Mouse (Mus musculus) forelimb bud, embryonic 11.5 days (tissue): Measurements from ENCODE around the gene Syt5.

Experiments used
- DNase-seq: peaks from one replicate; pipeline ENCODE4 v3.0.0-alpha.2; 2012; ENCODE audit warnings: low read depth, low spot score

Gene Syt5

DNA sequence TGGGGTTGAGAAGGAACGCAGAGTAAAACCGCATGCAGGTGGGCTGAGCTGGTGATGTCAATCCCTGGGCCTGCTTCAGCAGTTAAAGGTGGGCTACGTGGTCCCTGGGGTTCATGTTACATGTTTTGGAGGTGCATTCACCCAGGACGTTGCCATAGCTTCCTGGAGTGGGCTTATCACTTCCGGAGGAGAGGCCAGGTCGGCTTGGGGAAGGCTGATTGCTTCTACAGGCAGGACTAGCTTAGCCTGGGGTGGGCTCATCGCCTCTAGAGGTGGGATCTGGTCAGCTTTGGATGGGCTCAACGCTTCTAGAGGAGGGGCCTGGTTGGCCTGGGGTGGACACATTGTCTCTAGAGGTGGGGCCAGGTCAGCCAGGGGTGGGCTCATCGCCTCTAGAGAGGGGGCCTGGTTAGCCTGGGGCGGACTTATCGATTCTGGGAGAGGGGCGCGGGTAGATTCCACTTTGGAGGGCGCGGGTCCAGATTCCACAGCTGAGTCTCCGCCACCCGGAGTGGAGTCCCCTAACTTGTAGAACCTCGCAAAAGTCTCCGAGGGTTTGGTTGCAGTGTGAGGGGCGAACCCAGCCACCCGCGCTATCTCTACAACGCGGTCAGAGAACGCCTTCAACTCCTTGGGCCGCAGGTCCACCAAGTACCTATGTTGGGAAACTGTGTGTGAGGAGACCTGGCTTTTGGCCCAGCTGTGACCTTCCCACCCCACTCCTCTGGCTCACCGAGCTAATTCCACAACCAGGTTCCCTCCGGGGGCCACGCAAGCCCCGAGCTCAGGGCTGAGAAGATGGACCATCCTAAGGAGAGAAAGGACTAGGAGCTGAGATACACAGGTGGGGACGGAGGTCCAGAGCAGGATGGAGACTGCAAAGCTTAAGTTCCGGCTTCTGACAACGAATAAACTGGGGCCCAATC, 23.9 kb downstream of the Syt5 start:
- no peak for DNase-seq

DNA sequence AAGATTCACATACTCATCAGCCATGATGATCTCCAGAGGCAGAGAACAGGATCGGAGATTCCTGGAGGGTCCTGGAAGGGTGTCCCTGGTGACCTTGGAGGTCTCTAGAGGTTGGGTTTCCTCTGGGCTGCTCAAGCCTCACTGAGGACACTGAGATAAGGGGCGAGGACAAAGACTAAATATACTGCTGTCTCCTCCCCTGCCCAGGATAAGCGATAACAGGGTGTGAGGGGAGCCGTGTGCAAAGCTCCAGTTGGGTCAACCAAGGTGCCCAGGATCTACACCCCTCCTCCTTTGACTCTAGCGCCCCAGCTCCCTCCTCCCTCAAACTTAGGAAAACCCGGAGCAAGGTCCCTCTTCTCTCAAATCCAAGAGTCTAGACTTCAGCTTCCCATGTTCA, 25.0 kb downstream of the Syt5 start:
- DNase-seq = no peak

DNA sequence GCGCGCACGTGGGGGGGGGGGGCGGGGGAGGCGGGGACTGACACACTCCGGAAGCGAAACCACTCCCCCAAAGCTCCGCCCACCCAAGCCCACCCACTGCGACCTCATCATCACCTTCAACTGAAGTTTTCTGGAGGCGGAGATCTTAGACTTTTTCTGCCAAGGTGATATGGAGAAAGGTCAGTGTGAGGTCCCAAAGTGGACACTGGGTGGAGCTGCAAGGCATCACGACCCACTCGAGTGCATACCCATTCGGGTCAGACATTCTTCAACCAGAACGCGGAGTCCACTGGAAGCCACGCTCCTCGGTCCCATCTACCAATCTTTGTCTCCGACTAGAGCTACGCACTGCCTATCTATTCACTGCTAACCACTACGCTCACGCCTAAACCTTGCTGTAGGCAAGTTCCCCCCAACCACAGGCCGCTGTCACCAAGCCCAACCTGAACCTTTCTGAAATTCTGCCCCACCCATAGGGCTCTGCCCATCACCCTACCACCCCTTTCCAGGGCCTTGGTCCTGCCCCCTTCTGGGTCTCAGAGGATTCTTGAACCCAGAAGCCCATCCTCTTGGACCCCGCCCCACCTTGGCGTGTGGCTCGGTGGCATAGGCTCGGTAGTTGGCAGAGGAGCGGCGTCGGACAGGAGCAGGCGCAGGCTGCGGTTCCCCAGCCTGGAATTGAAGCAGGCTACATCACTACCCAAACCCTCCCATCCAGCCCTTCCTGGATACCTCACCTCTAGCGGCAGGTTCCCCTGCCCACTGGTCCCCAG, 25.9 kb downstream of the Syt5 start:
- DNase-seq = no peak

DNA sequence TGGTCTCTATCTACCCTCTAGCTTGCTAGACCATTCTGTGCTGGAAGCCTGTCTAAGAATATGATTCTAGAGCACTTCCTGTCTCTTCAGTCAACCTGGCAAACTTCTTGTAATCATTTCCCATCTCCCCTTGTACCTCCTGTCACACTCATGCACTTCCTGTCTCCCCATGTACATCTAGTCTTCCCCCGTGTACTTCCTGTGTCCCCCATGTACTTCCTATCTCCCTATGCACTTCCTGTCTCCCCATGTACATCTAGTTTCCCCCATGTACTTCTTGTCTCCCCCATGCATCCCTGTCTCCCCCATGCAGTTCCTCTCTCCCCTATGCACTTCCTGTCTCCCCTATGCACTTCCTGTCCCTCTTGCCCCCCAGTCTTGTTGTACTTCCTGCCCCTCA, 28.9 kb downstream of the Syt5 start:
- no peak for DNase-seq

DNA sequence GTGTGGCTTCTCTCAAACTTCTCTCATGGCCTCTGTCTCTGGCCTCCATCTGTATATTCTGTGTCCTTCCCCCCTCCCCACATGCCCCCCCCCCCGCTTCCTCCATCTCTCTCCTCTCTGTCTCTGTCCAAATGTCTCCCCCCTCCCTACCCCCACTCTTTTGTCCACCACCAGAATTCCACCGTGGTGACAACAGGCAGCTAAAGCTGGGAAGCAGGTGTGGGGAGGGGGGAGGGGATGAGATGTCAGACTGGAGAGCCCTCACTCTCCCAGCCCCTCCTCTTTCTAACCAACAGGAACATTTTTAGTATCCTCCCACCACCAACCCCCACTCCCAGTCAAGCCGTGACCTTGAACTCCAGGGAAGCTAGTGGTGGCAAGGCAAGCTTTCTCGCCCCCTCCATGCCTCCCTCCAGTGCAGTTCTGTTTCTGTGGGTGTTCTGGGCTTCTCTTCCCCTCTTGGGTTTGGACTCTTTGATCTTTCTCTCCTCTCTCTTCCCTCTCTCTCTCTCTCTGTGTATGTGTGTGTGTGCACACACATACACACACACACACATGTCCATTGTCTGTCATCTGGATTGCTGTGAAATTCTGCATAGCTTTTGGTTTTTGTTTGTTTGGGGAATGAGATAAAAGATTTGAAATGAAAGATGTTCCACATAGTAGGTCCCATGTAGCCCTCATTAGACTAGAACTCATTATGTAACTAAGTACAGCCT, 30.9 kb downstream of the Syt5 start, which contains the start of gene Tnnt1:
TSS of gene Tnnt1 (minus strand) at position 51 of the 719 bp plus-strand sequence.
- DNase-seq = no peak

DNA sequence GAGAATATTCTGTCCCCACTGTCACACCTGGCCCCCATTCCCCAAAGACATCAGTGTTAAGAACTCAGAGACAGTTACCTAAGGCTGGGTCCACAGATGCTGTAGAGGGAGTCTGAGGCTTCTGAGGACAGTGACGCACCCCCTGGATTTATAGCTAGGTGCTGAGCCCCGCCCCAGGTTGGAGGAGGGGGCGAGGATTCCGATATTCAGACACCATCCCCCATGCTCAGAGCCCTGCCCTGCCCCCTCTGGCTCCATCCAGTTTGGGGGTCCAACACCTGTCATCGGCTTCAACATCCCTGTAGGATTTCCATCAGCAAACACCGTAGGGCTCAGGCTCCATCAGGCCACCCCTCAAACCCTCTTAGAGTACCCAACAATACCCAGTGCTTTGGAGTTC, 31.5 kb downstream of the Syt5 start:
- DNase-seq = no peak

DNA sequence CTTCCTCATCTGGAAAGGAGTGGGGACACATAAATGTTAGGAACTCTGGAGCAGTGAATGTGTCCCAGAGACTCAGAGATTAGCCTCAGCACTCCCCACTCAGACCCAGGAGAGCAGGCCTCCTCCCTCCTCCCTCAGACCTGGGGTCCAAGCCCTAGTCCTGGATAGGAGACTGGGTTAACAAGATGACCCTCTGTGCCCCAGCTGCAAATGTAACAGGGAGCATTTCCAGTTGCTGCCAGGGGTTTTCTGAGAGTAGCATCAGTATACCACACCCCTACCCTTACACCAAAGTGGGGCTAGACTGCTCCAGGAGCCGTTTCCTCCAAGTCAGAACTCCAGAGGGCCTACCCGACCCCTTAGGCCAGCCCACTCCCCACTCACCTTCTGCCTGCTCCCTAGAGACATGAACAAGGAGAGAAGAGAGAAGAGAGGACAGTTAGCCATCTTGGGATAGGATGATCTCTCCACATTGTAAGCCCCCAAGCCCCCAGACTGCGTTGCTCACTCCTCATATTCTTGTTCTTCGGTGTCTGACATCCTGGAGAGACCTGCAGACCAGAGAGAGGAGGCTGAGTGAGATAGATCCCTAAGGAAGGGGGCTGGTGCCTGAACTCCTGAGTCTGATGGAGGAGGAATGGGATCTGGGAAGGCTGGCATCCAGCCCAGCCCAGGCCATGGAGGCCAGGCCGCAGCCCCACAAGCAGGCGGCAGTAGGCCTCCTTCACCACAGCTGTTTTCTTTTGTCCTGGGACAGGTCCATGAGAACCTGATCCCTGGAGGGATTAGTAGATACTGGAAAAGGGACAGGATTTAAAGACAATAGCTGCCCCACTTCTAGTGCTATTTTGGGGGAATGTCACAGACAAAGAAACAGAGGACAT, 33.3 kb downstream of the Syt5 start:
- no peak for DNase-seq

DNA sequence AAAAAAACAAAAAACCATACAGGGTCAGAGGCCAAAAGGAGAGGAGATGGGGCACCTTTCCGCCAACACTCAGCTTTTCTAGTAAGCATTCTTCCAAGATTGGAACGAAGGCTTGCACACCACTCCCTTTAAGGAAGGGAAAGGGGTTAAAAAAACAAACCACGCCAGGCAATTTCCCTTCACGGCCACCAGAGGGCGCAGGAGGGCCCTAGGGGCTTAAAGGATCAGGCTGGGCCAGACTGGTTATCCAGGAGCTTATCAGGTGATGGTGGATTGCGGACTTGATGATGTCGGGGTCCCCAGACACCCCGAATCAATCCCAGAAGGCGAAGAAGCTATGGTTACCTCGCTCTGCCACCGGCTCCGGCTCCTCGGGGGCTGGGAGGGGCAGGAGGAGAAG, 34.1 kb downstream of the Syt5 start:
- peak; percentile 61 for DNase-seq

DNA sequence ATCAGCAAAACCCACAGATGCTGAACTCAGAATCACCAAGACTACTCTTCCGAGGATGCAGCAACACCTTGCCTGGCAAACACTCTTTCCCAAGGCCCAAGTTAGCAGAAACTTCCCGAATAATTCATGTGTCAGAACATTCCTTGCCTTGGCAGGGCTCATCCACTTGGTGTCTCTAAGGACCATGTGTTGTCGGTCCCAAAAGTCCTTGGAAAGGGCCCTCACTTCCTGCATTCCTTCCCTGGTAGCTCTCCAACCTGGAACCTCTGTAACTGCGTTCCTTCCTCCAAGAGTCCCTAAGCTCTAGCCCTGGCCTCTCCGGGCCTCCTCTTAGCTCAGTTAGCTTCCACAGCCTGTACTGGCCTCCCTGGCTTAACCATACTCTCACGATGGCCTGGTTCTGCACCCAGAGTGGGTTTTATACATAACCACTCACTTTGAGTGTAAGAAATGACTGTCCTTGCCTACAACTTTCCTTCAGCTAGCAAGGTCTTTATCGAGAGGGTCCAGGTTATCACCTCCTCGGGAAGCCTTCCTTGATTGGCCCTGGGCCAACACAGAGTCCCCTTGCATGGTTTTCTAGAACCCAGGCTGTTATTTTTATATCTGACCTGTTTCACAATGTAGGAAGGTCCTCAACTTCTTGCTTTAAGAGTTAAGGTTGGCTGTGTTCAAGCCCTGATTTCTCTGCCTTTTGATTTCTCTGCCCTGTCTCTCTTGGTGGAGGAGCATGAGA, 35.7 kb downstream of the Syt5 start:
- DNase-seq = no peak

DNA sequence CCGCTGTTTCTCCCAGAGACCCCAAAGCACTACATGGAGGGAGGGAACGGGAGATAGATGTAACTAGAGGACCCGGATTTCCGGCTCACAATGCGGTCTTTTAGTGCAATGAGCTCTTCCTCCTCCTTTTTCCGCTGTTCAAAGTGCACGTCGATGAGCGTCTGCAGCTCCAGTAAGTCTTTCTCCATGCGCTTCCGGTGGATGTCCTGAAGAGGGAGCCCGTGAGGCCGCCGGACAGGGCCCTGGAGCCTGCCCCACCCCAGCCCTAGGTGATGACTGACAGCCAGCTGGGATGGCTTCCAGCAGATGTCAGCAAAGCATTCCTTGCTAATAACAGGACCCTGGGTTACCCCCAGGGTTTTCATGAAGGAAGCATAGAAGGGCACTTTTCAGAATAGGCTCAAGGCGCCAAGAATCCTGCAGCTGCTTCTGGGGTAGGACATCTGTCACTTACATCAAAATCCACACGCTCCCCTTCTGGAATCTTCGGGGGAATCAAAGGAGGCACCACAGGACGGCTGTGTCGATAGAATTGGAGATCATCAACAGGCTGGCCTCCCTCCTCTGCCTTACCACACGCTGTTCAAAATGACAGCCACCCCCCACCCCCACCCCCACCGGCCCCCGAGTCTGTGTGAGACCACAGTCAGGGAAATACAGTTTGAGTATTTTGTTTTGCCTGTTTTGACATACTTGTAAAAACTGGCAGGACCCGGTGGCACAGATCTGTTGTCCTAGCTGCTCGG, 37.3 kb downstream of the Syt5 start:
- DNase-seq = peak; percentile 79

DNA sequence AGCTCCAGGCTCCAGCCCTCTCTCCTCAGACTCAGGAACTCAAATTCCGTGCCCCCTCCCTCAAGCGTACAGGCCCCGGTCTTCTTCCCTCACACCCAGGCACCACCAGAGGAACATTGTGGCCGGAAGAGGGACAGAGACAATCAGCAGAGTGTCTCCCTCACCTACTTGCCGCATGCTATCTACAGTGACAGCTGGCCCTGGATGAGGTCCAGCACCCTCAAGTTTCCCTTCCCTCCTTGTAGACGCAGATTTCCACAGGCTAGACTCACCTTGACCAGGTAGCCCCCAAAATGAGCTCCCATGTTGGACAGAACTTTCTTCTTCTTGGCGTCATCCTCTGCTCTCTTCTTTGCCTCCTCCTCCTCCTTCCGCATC, 38.6 kb downstream of the Syt5 start:
- DNase-seq = no peak

DNA sequence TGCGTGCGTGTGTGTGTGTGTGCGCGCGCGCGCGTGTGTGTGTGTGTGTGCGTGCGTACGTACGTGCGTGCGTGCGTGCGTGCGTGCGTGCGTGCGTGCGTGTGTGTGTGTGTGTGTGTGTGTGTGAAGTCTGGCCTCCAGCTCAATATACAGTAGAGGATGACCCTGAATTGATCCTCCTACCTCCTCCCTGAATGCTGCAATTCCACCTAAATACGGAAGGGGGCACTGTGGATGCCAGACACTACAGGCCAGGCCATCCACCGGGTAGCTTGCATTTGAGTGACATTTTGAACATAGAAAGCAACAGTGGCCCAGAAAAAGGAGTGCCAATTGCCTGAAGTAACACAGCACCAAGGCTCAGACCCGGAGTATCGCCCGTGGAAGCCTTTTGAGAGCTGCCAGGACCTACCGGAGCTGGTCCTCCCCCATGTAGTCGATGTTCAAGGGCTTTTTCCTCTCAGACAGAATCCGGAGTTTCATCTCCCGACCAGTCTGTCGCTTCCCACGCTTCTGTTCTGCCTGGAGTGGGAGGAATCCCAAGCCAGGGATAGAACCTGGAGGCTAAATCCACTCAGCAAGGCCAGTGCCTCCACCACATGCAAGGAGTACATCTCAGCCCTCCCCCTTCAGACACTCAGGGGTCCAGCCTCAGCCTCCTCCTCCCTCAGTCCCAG, 39.1 kb downstream of the Syt5 start:
- DNase-seq = no peak

DNA sequence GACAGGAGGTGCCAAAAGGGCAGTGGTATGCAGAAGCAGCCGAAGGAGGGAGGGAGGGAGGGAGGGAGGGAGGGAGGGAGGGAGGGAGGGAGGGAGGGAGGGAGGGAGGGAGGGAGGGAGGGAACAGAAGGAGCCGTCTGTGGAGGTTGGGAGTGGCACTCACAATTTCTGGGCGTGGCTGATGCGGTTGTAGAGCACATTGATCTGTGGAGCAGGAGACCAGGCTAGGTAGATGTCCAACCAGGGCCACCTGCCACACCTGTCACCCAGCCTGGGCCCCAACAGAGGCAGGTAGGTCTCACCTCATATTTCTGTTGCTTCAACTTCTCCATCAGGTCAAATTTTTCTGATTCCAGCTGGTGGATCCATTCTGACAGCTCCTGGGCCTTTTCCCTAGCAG, 40.1 kb downstream of the Syt5 start:
- no peak for DNase-seq

DNA sequence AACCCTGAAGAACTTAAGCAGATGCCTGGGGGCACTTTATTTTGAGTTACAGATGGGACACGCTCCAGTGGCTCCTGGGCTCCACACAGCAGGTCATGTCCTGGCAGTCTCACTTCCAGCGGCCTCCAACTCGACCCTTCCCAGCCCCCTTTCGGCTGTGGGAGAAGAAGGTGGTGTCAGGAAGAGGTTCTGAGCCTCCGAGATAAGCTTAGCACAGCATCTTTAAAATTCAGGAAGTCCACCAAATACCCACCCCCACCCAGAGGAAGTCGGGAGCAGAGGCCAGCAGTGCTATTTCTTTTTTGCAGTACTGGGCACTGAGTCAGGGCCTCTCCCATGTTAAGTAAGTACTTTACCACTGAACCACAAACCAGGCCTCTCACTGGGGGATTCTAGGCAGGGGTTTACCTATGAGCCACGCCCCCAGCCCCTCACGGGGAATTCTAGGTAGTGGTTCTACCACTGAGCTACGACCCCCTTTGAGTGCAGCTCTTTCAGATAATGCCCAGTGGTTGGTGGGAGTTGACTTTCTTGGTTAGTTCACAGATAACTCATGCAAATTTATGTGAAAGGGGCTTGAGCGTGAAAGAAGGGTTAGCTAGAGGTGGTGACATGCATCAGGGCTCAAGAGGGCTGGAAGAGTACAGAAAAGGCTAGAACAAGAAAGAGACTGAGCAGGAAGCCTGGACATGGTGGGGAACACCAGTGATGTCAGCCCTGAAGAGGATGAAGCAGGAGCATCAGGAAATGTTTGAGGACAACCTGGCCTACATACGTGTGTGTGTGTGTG, 42.5 kb downstream of the Syt5 start:
- no peak for DNase-seq

DNA sequence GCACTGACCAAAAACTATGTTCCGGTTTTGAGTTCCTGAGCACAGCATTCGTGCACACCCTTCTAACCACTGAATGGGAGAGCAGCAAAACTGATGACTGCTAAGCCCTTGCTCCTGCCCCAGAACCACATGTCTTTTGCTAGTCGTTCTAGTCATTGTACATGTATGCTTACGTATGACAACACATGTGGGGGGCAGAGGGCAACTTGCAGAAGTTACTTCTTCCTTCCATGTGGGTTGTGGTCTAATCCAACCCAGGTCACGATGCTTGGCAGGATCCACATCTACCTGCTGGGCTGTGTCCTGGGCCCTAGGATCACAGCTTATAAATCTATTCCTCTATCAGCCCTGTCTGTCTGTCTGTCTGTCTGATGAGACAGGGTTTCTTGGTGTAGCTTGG, 43.5 kb downstream of the Syt5 start:
- no peak for DNase-seq

DNA sequence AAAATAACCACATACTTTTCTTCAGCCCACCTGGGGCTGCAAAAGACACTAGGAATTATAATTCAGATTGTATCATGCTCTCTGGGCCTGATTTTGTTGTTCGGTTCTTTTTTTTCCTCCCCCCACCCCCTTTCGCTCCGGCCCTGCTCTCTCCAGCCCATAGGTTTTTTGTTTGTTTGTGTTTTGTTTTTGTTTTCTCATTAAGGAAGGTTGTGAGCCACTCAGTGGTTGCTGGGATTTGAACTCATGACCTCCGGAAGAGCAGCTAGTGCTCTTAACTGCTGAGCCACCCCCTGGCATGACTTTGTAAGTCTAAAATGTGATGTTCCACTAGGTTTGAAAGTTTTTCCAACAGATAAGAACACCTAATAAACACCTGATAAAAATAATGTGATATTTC, 44.2 kb downstream of the Syt5 start:
- no peak for DNase-seq

DNA sequence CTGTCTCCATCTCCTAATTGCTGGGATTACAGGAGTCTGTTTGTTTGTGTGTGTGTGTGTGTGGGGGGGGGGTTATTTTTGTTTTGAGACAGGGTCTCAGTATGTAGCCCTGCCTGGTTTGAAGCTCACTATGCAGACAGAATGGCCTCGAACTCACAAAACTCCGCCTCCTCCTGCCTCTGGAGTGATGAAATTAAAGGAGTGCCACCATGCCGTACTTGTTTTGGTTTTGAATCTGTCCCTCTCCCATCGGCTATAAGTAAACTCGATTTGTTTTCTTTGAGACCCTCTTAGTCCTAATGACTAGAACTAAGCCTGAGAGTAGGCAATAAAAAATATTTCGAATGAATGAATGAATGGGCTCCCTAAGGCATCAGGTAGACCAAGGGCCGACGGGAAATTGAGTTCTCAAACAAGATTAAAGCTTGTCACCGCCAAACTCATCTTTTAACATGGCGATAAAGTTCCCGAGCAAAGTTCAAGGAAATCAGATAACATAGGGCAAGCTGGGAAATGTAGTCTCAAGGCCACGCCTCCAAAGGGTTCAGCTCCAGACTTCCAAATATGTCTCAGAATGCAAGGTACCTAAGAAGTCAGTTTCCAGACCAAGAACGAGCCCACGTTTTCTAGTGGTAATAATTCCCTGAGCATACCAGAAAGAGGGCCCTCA, 44.8 kb downstream of the Syt5 start:
- DNase-seq = no peak
